Mouse (Mus musculus): ENCODE measurements around the gene Prkag3.

The Prkag3 gene

DNA sequence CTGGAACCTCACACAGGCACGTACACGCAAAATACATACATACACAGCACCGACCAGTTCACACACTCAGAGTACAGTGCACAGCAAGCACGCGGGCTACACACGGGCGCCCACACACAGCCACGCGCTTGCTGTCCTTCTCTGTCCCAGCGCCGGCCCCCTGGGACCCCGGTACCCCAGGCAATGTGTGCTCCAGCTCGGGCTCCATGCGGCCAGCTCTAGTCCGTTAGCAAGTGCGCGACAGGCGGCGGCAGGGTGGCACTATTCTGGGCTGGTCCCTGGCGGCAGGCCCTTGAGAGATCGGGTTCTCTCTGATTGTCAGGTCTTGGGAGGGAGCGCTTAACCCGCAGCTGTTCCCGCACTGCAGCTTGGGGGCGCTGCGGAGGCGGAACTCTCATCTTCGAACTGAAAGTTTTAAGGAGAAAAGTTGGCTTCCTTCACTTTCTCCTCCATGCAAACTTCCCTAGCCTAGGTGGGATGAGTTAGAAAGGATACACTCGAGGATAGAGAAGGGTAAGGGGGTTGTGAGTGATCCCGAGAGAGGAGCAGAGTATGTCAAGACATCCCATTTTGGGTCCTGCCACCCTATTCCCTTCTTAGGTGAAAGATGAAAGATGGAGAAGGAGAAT is at the start of gene Prkag3:
Prkag3 (minus strand) TSS at position 579 of the 629 bp plus-strand sequence.
- peak; percentile 75 for DNase-seq (ENCODE audit: low spot score)

DNA sequence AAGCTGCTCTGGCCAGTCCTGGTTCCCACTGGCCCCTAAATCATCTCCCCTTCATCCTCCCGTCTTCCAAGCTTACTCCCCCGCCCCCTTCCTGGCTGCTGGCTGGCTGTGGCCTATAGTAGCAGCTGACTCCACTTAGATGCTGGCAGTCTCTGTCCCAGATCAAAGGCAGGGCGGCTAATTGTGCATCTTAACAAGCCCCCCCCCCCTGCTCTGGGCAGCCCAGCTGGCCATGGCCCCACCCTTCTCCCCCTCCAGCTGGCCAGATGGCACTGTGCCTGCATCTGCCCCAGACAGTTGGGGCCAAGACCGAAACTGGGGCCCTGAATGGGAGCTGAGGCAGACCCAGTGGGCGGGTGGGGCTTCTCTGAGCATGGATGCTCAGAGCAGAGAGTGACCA is 48.4 kb upstream of the Prkag3 start:
- DNase-seq (ENCODE audit: low spot score): peak; percentile 83

DNA sequence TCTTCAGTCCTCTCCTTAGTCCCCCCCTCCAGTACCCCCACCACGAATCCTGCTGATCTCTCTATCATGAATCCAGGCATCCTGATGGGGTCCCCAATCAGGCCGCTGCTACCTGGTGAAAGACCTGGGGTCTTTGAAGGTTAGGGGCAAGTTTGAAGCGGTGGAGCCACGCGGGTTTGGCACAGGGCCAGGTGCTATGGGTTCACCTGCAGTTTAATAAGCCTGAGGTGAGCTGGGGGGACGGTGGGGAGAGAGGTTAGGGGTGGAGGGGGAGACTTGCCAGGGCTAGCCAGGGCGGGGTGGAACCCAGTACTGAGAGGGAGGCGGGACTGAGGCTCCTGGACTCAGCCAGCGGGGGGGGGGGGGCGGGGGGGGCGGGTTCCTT is 46.1 kb upstream of the Prkag3 start:
- DNase-seq (ENCODE audit: low spot score): no peak

DNA sequence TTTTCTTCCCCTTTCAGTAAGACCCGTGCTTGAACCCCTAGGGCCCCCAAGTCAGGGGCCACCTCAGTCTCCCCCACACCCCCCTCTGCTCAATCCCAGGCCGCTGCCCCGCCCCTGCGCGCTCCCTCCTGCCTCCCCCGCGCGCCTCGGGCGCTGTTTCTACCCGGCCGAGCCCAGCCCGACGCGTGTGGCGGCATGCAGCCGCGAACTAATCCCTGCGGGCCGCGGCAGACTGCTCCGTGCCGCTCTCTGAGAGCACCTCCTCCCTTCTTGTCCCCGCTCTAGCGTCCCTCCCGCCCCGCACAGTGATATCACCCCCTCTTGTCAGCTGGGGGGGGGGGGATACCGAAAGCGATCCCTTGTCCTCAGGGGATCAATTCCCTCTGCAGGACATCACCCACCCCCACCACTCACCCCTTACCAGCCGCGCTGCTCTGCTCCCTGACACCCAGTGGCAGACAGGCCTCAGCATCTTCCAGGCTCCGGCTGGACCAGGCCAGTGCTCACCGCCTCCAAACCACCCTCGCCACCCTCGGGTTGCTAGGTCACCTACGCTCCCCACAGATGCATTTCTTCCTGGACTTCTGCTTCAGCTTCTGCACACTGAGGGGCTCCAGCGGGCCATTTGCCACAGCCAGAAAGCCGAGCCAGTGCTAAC is 45.6 kb upstream of the Prkag3 start:
- DNase-seq (ENCODE audit: low spot score): no peak

DNA sequence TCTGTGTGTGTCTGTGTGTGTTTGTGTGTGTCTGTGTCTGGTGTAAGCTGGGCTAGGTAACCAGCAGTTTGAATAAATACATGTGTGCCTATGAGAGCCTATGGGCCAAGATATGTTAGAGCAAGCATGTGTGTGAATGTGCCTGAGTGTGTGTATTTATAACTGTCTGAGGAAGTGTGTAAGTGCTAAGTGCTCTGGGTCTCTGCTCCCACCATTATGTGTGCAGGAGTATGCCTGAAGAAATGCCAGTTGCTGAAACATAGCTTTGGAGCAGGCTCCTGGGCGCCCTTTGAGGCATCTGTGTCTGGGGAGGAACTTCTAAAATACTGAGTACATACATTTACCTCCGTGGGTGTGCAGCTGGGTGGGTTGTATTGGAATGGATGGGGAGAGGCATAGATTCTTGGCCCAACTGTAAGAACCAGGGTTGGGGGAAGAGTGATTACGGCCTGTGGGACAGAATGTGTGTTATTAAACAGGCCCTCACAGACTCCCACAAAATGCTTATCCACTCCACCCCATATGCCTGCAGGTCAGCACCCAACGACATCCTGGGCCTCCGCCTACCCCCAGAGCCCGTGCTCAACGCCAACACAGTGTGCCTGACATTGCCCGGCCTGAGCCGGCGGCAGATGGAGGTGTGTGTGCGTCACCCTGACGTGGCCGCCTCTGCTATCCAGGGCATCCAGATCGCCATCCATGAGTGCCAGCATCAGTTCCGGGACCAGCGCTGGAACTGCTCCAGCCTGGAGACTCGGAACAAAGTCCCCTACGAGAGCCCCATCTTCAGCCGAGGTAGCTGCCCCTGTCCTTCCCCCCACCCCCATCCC is 44.0 kb upstream of the Prkag3 start:
- DNase-seq (ENCODE audit: low spot score): no peak

DNA sequence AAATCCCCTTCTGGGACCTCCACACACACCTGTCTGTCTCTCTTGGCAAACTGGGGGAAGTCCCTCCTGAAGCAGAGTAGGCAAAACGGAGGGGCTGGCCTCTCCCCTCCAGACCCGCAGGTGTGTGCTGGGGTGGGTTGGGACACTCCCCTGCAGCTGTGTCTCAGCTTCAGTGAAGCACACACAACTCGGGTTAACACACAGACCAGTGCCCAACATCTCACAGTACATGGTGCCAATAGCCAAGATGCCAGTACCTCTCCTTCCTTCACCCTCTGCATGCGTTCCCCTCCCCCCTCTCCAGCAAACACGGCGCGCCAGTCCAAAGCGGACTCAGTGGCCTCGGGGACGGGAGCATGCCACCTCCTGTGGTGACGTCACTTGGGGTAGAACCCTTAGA is 42.2 kb upstream of the Prkag3 start, which contains the start of gene Wnt10a:
Wnt10a (plus strand) TSS at position 268 of the 400 bp plus-strand sequence.
- DNase-seq (ENCODE audit: low spot score): no peak

DNA sequence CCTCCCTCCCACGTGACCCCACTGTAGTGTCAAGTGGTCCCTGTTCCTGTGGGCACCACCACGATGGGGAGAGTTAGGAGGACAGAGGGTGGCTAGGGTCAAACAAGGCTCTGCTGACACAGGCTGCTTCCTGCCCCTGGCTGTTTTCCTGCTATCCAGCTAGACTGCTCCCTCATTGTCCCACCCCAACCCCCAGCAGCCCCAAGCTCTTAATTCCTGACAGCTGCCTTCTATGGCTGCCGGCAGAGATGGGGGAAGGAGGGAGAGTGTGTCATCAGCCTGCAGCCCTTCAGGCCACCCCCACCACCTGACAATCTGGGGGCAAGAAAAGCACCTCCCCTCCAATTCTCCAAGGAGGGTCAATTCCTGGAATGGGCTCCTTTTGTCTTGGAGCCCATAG is 41.1 kb upstream of the Prkag3 start:
- no peak for DNase-seq (ENCODE audit: low spot score)

DNA sequence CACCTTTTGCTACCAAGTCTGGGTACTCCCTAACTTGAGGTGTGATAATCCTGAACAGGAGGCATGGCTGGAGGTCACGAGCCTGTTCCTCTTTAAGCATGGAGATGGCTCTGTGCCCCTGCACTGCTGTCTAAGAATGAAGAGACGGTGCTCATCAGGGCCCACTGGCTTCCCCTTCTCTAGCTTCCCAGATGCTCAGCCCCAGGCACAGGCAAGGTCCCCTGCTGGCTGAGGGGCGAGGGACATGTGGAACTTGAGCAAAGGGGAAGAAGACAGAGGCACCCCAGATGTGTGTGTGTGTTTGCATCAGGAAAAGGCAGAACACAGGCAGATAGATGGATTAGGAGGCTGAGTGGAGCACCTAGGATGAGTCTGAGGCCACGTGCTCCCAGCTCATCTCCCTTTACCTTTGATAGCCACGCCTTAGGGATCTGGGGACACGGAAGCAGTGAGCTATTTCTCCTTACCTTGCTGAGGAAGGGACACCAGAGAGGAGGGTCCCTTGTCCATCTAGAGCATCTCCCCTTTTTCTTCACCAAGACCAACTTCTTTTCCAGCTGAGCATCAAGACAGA is 39.7 kb upstream of the Prkag3 start:
- no peak for DNase-seq (ENCODE audit: low spot score)

DNA sequence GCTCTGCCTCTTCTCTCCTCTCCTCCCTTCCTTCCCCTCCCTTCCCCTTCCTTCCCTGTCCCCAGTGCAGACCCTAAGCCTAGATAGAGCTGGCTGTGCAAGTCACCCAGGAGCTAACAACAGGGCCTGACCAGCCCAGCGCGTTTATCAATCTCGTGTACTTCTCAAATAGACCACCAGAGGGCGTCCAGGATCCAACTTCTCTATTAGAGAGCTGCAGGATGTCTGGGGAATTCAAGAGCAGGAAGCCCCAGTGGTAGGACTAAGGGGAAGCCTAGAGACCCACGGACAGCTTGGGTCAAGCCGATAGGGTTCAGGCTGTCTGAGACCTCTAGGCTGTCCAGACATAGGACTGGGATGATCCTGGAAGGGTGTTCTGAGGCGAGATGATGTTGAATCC is 38.8 kb upstream of the Prkag3 start:
- DNase-seq (ENCODE audit: low spot score): peak; percentile 95

DNA sequence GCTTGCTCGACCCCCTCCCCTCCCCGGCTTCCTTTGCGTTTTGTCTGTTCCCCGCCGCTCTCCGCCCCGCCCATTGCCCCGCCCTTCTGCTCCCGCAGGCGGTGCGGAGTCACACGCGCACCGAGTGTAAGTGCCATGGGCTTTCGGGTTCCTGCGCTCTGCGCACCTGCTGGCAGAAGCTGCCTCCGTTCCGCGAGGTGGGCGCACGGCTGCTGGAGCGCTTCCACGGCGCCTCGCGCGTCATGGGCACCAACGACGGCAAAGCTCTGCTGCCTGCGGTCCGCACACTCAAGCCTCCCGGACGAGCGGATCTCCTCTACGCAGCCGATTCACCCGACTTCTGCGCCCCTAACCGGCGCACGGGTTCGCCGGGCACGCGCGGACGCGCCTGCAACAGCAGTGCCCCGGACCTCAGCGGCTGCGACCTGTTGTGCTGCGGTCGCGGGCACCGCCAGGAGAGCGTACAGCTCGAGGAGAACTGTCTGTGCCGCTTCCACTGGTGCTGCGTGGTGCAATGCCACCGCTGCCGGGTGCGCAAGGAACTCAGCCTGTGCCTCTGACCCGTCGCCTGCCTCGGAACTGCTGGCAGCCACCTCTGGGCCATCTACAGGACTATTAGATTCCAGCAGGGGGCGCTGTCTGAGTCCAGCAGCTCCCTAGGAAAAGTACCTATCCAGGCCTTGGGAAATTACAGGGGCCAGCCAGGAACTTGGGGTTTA is 35.2 kb upstream of the Prkag3 start:
- peak; percentile 81 for DNase-seq (ENCODE audit: low spot score)

DNA sequence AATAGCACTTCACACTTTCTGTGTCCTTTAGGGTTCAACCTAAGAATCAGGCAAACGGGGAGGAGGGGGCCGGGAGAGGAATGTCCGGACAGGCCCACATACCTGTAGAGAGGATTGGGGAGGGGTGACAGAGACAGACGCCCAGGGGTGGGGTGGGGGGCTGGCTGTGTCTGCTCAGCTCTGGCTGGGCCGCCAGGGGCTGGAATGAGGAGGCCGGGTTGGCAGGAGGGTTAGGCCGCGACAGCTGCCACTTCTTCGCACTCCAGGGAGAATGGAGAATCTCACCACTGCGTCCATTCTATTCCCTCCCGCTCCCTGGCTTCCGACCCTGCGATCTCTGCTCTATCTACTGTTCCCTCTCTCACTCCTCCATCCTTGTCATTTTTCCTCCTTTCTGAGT is 34.5 kb upstream of the Prkag3 start:
- no peak for DNase-seq (ENCODE audit: low spot score)

DNA sequence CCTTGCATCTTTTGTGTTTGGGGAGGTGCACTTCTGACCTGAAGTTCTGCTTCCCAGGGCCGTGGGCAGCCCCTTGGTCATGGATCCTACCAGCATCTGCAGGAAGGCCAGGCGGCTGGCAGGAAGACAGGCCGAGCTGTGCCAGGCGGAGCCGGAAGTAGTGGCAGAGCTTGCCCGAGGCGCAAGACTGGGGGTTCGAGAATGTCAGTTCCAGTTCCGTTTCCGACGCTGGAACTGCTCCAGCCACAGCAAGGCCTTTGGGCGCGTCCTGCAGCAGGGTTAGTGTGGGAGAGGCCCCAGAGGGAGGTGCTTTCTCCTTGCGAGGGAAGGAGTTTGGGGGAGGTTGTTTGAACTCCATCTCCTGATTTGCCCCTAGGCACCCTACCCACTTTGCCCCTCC is 33.0 kb upstream of the Prkag3 start:
- no peak for DNase-seq (ENCODE audit: low spot score)

DNA sequence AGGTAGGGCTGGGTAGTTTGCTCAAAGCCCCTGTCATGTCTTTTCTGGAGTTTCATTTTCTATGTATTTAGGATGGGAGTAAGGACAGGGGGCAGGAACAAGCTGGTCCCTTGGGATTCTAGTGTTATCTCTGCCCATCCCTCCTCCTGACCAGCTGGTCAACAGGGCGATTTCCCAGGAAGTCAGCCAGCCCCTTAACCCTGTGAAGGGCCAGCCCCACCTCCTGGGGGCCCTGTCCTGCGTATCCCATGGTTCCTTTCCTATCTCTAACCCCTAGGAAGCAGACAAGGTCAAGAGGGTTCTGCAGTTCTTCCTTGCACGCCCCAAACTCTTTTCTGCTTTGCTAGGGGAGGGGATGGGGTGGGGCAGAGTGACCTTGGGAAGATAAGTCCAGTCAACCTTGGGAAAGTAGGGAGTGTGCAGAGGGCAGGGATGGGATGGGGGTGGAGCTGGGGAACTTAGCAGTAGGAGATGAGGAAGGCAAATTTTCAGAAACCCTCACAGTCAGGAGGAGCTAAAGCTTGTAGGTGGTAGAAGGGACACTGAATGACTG is 30.0 kb upstream of the Prkag3 start:
- DNase-seq (ENCODE audit: low spot score): no peak

DNA sequence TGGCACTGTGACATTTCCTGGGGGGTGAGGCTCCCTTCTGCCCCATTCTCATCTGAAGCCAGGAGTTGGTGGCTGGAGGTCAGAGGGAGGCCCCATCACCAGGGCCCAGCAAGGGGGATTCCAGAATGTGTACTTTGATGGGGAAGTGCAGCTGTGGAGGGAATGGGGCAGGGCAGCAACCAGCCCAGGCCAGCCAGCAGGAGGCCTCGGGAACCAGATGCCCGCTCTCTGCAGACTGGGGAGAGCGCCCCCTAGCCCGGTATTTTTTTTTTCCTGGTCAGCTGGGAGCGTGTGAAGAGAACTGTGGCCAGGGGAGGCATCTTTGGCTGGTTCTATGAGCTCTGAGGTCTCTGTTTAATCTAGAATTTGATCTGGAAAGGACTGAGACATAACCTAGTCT is 26.8 kb upstream of the Prkag3 start:
- no peak for DNase-seq (ENCODE audit: low spot score)

DNA sequence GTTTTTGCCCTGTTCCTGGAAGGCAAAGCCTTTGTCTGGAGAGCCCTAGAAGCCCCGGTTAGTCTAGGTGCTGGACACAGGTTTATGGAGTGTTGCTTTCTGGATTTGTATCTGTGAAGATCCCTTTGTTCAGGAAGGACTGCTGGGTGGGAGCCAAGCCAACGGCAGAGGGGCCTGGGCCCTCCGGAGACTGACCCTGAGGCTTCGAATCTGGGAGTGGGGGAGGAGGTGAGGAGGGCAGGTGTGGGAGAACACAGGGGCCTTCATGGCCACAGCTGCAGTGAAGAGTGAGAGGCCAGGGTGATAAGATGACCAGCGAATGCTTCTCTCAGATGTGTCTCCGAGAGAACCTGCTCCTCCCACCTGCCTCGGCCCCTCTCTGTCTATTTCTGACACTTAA is 25.0 kb upstream of the Prkag3 start:
- no peak for DNase-seq (ENCODE audit: low spot score)

DNA sequence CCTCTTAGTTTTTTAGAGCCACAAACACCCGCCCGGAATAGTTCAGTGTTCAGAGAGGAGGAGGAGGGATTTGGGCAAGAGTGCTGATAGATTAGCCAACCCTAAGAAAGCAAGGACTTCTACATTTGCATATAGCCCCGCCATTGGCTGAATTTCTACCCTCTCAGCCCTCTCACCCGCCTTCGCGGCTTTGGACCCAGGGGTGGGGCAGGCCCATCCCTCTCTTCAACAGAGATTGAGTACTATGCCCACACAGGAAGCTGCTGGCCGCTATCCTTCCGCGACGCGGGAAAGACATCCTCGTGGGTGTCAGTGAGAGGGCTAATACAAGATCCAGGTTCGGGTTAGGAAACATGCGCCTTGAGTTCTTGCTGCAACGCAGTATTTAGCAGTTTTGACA is 24.1 kb upstream of the Prkag3 start:
- DNase-seq (ENCODE audit: low spot score): peak; percentile 92

DNA sequence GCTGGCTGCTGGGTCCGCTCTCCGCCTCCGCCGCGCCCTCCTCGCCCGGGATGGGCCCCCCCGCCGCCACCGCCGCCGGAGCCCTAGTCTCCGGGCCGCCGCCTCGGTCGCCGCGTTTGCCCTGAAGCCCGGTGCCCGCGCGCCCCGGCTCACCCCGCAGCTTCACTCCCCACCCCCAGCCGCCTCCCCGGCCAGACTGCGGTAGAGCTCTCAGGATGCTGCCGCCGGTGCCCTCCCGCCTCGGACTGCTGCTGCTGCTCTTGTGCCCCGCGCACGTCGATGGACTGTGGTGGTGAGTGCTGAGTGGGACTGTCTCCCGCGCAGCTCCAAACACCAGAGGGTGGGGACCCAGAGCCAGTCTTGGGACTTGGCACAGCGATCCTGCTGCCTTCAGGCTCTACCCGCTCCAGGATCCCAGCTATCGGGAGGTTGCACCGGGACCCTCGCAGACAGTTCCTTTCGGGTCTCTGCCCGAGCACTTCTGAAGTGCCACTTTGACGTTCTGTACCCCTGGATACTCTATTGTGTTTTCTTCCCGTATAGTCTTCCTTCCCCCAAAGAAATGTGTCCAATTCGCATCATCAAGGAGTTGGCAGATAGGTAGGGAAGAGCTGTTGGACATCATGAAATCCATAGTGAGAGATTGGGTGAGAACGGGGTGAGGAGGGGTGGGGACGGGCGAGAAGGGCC is 23.1 kb upstream of the Prkag3 start:
- DNase-seq (ENCODE audit: low spot score): no peak

DNA sequence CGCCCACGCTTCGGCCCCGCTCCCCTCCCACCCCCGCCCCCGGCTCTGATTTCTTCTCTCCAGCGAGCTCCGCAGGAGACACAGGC is 22.7 kb upstream of the Prkag3 start, which contains the start of gene Wnt6:
Wnt6 (plus strand) TSS at position 48 of the 86 bp plus-strand sequence.
- DNase-seq (ENCODE audit: low spot score): no peak

DNA sequence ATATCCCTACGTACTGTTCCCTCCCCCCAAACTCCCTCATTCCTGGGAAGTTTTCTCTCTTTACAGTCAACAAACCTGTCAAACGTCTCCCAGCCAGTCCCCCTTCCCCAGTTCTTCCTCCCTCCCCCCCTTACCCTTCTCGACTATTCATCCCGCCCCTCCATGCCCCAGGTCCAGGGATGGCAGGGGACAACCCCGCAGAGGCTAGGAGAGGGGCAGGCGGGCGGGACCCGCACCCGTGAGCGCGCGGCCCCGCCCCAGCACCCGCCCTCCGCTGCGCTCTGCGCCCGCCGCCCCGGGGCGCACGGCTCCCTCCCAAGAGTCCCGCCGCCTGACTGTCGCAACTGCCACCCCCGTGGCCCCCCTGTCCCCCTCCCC is 22.4 kb upstream of the Prkag3 start:
- no peak for DNase-seq (ENCODE audit: low spot score)

DNA sequence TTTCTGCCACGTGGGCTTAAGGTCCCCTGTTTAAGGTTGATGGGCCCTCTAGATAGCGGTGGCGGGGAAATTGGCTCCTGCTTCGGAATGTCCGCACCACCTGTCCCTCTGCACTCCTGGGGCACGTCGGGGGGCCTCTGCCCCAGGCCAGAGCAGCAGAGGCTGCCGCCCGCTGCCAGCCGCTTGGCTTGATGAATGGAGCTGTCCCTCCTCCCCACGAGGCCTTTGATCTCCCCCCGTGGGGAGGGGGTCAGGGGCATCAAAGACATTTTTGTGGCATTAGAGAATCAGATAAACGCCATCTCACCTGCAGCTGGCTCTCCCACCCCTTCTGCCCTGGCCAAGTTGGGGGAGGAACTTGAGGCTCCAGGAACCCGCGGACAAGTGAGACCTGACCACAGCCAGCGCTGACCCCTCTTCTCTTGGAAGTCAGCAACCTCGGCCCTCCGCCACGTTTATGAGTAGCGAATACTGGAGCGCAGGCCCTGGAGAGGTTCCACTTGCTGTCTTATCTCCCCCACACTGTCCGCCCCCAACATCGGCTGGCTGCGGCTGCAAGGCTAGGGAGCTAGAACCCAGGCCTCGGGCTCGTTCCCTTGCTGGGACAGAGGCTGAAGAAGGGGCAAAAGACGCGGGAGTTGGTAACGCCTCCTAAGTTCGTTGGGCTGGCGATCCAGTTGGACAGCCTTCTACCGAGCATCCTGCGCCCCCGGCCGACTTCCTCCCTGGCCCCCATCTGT is 21.9 kb upstream of the Prkag3 start:
- peak; percentile 57 for DNase-seq (ENCODE audit: low spot score)

DNA sequence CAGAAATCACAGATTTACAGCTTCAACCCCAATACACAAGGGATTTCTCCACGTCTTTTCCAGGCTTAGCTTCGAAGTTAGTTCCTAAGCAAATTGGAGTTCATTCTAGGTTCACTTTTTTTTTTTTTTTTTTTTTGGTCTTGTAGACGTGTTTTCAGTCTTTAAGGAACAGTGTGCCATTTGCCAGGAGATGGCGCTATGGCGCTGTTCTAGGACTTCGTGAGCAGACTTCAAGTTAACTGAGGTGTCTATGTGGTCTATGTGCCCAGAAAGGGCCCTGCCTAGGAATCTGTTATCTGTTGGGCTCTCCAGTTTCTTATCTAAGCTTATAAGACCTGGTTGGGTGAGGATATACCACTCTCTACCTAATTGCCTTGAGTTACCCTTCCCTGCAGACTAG is 14.1 kb upstream of the Prkag3 start:
- DNase-seq (ENCODE audit: low spot score): peak; percentile 93

All from embryo, embryonic 10.5 days (tissue).